Comparison of ENCODE assay signal across 16 mouse cellular contexts in the genomic region with DNA sequence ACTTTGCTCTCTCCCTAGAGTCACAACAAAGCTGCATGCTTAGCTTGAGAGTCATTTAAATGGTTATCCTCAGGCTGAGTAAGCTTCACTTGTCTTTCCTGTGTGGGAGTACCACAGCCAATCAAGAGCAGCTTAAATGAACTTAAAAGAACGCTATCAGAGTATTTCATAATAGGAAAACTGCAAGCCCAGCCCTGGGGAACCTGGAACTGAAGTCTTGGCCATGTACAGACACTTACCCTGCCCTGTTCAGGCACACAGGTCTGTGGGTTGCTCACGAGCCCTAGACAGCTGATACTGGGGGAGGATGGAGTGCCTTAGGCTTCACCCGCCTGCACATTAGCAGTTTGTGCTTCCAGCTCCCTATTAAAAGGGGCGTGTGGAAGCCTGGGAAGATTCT. TPM values are rescaled to one million over a fixed set of nuclear protein-coding genes. Genes with fewer than 3 reads are reported as not detected.
DNase-seq lines count a peak whose midpoint lies in the region; ATAC-seq and TF ChIP-seq lines count a peak whose summit lies in the region.
"Had no signal": no experiment of that assay in that cellular context is flagged by ENCODE, and none has a peak within 500 bp of the region (broad histone marks: within the 10 kb centered on the region; RNA-seq: fewer than 3 reads in every experiment).

No protein-coding gene starts in this region.

- H3K4me1 ChIP-seq in heart, embryonic 13.5 days = peaks cover 39% of the 10 kb centered on the region
- peaks cover 33% of the 10 kb centered on the region for H3K4me1 ChIP-seq in heart, embryonic 10.5 days
- peaks cover 42% of the 10 kb centered on the region for H3K4me1 ChIP-seq in neural tube, embryonic 13.5 days (replicated peaks)
- peaks cover 20% of the 10 kb centered on the region for H3K4me1 ChIP-seq in neural tube, embryonic 15.5 days
- H3K4me1 ChIP-seq in forebrain, embryonic 16.5 days (replicated peaks; ENCODE audit: control insufficient read depth, insufficient read depth, low read length) = peaks cover 5% of the 10 kb centered on the region

- intact Hi-C loops in left cerebral cortex, postnatal 10 days (cut with DNase I) = no loop called here

- H3ac ChIP-seq in myocyte (ENCODE audit: control insufficient read depth, insufficient read length) = no peak overlapping the region

- no peaks in the 10 kb centered on the region for H3K9me3 ChIP-seq in heart, embryonic 13.5 days
- no peaks in the 10 kb centered on the region for H3K9me3 ChIP-seq in heart, embryonic 10.5 days
- no peaks in the 10 kb centered on the region for H3K9me3 ChIP-seq in neural tube, embryonic 13.5 days
- no peaks in the 10 kb centered on the region for H3K9me3 ChIP-seq in neural tube, embryonic 15.5 days (replicated peaks)
- H3K9me3 ChIP-seq in forebrain, embryonic 16.5 days (ENCODE audit: control insufficient read depth, low read length) = no peaks in the 10 kb centered on the region
- H3K9me3 ChIP-seq: intestine, embryonic 15.5 days; limb, embryonic 13.5 days had no signal

- peak overlapping the region; percentile 97 for H3K4me2 ChIP-seq in heart, embryonic 13.5 days
- H3K4me2 ChIP-seq in neural tube, embryonic 13.5 days = no peak overlapping the region
- H3K4me2 ChIP-seq in neural tube, embryonic 15.5 days = no peak overlapping the region
- peak overlapping the region; percentile 12 for H3K4me2 ChIP-seq in myocyte (ENCODE audit: low read depth)
- no peak overlapping the region for H3K4me2 ChIP-seq in forebrain, embryonic 16.5 days (ENCODE audit: low read length)
- H3K4me2 ChIP-seq: intestine, embryonic 15.5 days; limb, embryonic 13.5 days had no signal

- ATAC-seq in heart, embryonic 13.5 days (ENCODE audit: extremely low read depth, insufficient number of reproducible peaks, low FRiP score, low TSS enrichment) = no peak
- ATAC-seq in neural tube, embryonic 13.5 days (ENCODE audit: low read depth) = no peak
- no peak for ATAC-seq in neural tube, embryonic 15.5 days (ENCODE audit: low FRiP score)
- peak; percentile 47 for ATAC-seq in granulocyte monocyte progenitor cell, adult 5-6 weeks (replicated peaks; ENCODE audit: poor library complexity, severe bottlenecking)
- ATAC-seq in forebrain, embryonic 16.5 days = no peak
- ATAC-seq: CD4-positive, CD25-positive, alpha-beta regulatory T cell, adult 4 months; intestine, embryonic 15.5 days had no signal

- H3K9ac ChIP-seq in heart, embryonic 13.5 days = no peak overlapping the region; the same call in 1 of the 2 replicates
- 0 out of 2 replicates have a peak overlapping the region, but pooled peaks have one; percentile 9 for H3K9ac ChIP-seq in neural tube, embryonic 13.5 days
- H3K9ac ChIP-seq in neural tube, embryonic 15.5 days (replicated peaks) = no peak overlapping the region
- no peak overlapping the region for H3K9ac ChIP-seq in forebrain, embryonic 16.5 days (replicated peaks; ENCODE audit: low read depth, low read length)
- H3K9ac ChIP-seq: intestine, embryonic 15.5 days; limb, embryonic 13.5 days had no signal

- H3K36me3 ChIP-seq in heart, embryonic 13.5 days = peaks cover 14% of the 10 kb centered on the region
- H3K36me3 ChIP-seq in heart, embryonic 10.5 days = peaks cover 13% of the 10 kb centered on the region
- H3K36me3 ChIP-seq in neural tube, embryonic 13.5 days = no peaks in the 10 kb centered on the region
- H3K36me3 ChIP-seq in neural tube, embryonic 15.5 days = no peaks in the 10 kb centered on the region
- no peaks in the 10 kb centered on the region for H3K36me3 ChIP-seq in myocyte (ENCODE audit: control insufficient read depth, insufficient read depth)
- H3K36me3 ChIP-seq in forebrain, embryonic 16.5 days (ENCODE audit: control insufficient read depth, insufficient read depth) = no peaks in the 10 kb centered on the region
- H3K36me3 ChIP-seq: intestine, embryonic 15.5 days had no signal

- peaks cover 56% of the 10 kb centered on the region for H3K79me2 ChIP-seq in myocyte (ENCODE audit: control insufficient read depth, insufficient read depth)

- no peak overlapping the region for H3K27ac ChIP-seq in heart, embryonic 13.5 days (replicated peaks)
- H3K27ac ChIP-seq in heart, embryonic 10.5 days = no peak overlapping the region
- H3K27ac ChIP-seq in neural tube, embryonic 13.5 days (replicated peaks) = no peak overlapping the region
- H3K27ac ChIP-seq in neural tube, embryonic 15.5 days (replicated peaks) = no peak overlapping the region
- H3K27ac ChIP-seq in forebrain, embryonic 16.5 days (ENCODE audit: low read length) = no peak overlapping the region
- H3K27ac ChIP-seq: intestine, embryonic 15.5 days; left cerebral cortex, adult 2 months; limb, embryonic 13.5 days had no signal

- no peak for TF ChIP-seq POLR2A in myocyte (IDR thresholded peaks at IDR 0.05; ENCODE audit: insufficient read length, low read depth)

- 71% methylated on average over 4 of the region's 4 CpGs for WGBS in heart, embryonic 13.5 days
- 69% methylated on average over 4 of the region's 4 CpGs for WGBS in heart, embryonic 10.5 days
- 67% methylated on average over 4 of the region's 4 CpGs for WGBS in neural tube, embryonic 13.5 days
- WGBS in neural tube, embryonic 15.5 days = 70% methylated on average over 4 of the region's 4 CpGs
- WGBS in forebrain, embryonic 16.5 days = 74% methylated on average over 4 of the region's 4 CpGs

- no peaks in the 10 kb centered on the region for H3K27me3 ChIP-seq in heart, embryonic 13.5 days (replicated peaks)
- H3K27me3 ChIP-seq in heart, embryonic 10.5 days (ENCODE audit: insufficient read depth, poor library complexity, severe bottlenecking) = no peaks in the 10 kb centered on the region
- H3K27me3 ChIP-seq in neural tube, embryonic 13.5 days = no peaks in the 10 kb centered on the region
- no peaks in the 10 kb centered on the region for H3K27me3 ChIP-seq in neural tube, embryonic 15.5 days (replicated peaks)
- no peaks in the 10 kb centered on the region for H3K27me3 ChIP-seq in myocyte (ENCODE audit: control insufficient read depth, insufficient read depth, insufficient read length)
- H3K27me3 ChIP-seq in forebrain, embryonic 16.5 days (replicated peaks; ENCODE audit: control insufficient read depth, insufficient read depth, low read length) = no peaks in the 10 kb centered on the region; the same call in 1 of the 2 replicates
- H3K27me3 ChIP-seq: intestine, embryonic 15.5 days; limb, embryonic 13.5 days had no signal

- peak overlapping the region; percentile 95 for H3K4me3 ChIP-seq in heart, embryonic 13.5 days
- H3K4me3 ChIP-seq in heart, embryonic 10.5 days = no peak overlapping the region
- H3K4me3 ChIP-seq in neural tube, embryonic 13.5 days = no peak overlapping the region
- no peak overlapping the region for H3K4me3 ChIP-seq in neural tube, embryonic 15.5 days (replicated peaks)
- H3K4me3 ChIP-seq in myocyte = no peak overlapping the region
- no peak overlapping the region for H3K4me3 ChIP-seq in forebrain, embryonic 16.5 days (replicated peaks; ENCODE audit: low read length)
- H3K4me3 ChIP-seq: intestine, embryonic 15.5 days; left cerebral cortex, adult 2 months; limb, embryonic 13.5 days had no signal

- no peak for DNase-seq in heart, embryonic 10.5 days (ENCODE audit: low spot score)
- DNase-seq in left cerebral cortex, postnatal 10 days (ENCODE audit: extremely low spot score in 1 of 2, low spot score in 2 of 2) = no peak
- DNase-seq: cerebellum, adult 8-10 months; heart, postnatal 4 days; kidney, postnatal 25 days; thymus, postnatal 14 days had no signal

TF ChIP-seq in myocyte, 11 proteins besides CTCF, POLR2A, EP300 and RAD21 (continues in another document):
- TF ChIP-seq MYOG (IDR thresholded peaks at IDR 0.05; ENCODE audit: control insufficient read depth in 1 of 3, insufficient read depth in 1 of 3, insufficient read length in 2 of 3, low read depth in 2 of 3) (peak in 1 of 3 experiments; percentile 69), TCF12 (IDR thresholded peaks at IDR 0.05; ENCODE audit: insufficient read depth, poor library complexity, severe bottlenecking) (no peak)

RNA-seq across cellular contexts. Expression of a gene that starts 6.4 kb away (rescaled TPM):
- polyA plus RNA-seq in heart, embryonic 13.5 days (2015; fragmentation: Nextera tagmentation; extraction: Ambion mirVana) = 6.3 and 7.7 TPM in 2 replicates
- 8.2 and 10.7 TPM in 2 replicates for polyA plus RNA-seq in heart, embryonic 10.5 days (2016; fragmentation: Nextera tagmentation; extraction: Ambion mirVana)
- 3.2 and 3.7 TPM in 2 replicates for polyA plus RNA-seq in neural tube, embryonic 13.5 days (2015; fragmentation: Nextera tagmentation; extraction: Ambion mirVana)
- 2.4 and 4.3 TPM in 2 replicates for polyA plus RNA-seq in neural tube, embryonic 15.5 days (2015; fragmentation: Nextera tagmentation; extraction: Ambion mirVana)
- total RNA-seq in granulocyte monocyte progenitor cell, adult 5-6 weeks (2014; fragmentation: Nextera tagmentation) = 127 and 147 TPM in 2 replicates
- total RNA-seq in granulocyte monocyte progenitor cell, adult 5-6 weeks (2017) = 90.2 and 90.8 TPM in 2 replicates
- 9.7 TPM for polyA plus RNA-seq in myocyte (2012; fragmentation: generic; extraction: Trizol)
- 1 to 10 TPM; 2.9 TPM for total RNA-seq in left cerebral cortex, postnatal 10 days (2021)
- 2.7 and 2.9 TPM in 2 replicates for polyA plus RNA-seq in forebrain, embryonic 16.5 days (2015; fragmentation: Nextera tagmentation; extraction: Ambion mirVana)

RNA-seq across cellular contexts. Expression of a gene that starts 33.1 kb away (rescaled TPM):
- 44.2 and 46.0 TPM in 2 replicates for polyA plus RNA-seq in heart, embryonic 13.5 days (2015; fragmentation: Nextera tagmentation; extraction: Ambion mirVana)
- 66.0 and 68.5 TPM in 2 replicates for polyA plus RNA-seq in heart, embryonic 10.5 days (2016; fragmentation: Nextera tagmentation; extraction: Ambion mirVana)
- polyA plus RNA-seq in neural tube, embryonic 13.5 days (2015; fragmentation: Nextera tagmentation; extraction: Ambion mirVana) = 58.3 and 60.7 TPM in 2 replicates
- polyA plus RNA-seq in neural tube, embryonic 15.5 days (2015; fragmentation: Nextera tagmentation; extraction: Ambion mirVana) = 56.8 and 63.6 TPM in 2 replicates
- total RNA-seq in granulocyte monocyte progenitor cell, adult 5-6 weeks (2014; fragmentation: Nextera tagmentation) = 75.0 and 78.0 TPM in 2 replicates
- 71.7 and 77.2 TPM in 2 replicates for total RNA-seq in granulocyte monocyte progenitor cell, adult 5-6 weeks (2017)
- 52.2 TPM for polyA plus RNA-seq in myocyte (2012; fragmentation: generic; extraction: Trizol)
- 10 to 100 TPM; 59.1 to 60.9 TPM for total RNA-seq in left cerebral cortex, postnatal 10 days (2021)
- 73.6 and 87.9 TPM in 2 replicates for polyA plus RNA-seq in forebrain, embryonic 16.5 days (2015; fragmentation: Nextera tagmentation; extraction: Ambion mirVana)

RNA-seq across cellular contexts. Expression of a gene that starts 41.3 kb away (rescaled TPM):
- 77.2 and 78.4 TPM in 2 replicates for polyA plus RNA-seq in heart, embryonic 13.5 days (2015; fragmentation: Nextera tagmentation; extraction: Ambion mirVana)
- polyA plus RNA-seq in heart, embryonic 10.5 days (2016; fragmentation: Nextera tagmentation; extraction: Ambion mirVana) = 103 and 119 TPM in 2 replicates
- polyA plus RNA-seq in neural tube, embryonic 13.5 days (2015; fragmentation: Nextera tagmentation; extraction: Ambion mirVana) = 138 and 139 TPM in 2 replicates
- 129 and 144 TPM in 2 replicates for polyA plus RNA-seq in neural tube, embryonic 15.5 days (2015; fragmentation: Nextera tagmentation; extraction: Ambion mirVana)
- total RNA-seq in granulocyte monocyte progenitor cell, adult 5-6 weeks (2014; fragmentation: Nextera tagmentation) = 66.6 and 71.2 TPM in 2 replicates
- 82.3 and 85.1 TPM in 2 replicates for total RNA-seq in granulocyte monocyte progenitor cell, adult 5-6 weeks (2017)
- polyA plus RNA-seq in myocyte (2012; fragmentation: generic; extraction: Trizol) = 66.7 TPM
- 10 to 100 TPM; 78.8 to 79.4 TPM for total RNA-seq in left cerebral cortex, postnatal 10 days (2021)
- polyA plus RNA-seq in forebrain, embryonic 16.5 days (2015; fragmentation: Nextera tagmentation; extraction: Ambion mirVana) = 152 and 154 TPM in 2 replicates

Comparison
In these comparisons a context has a peak if more than half of its experiments do, and no peak if none do; other contexts are left out.
1. H3K4me2 ChIP-seq: peak in heart, embryonic 13.5 days (single experiment) and myocyte (single experiment); none in neural tube, embryonic 13.5 days (single experiment), neural tube, embryonic 15.5 days (single experiment) and forebrain, embryonic 16.5 days (single experiment).